Mouse (Mus musculus) myocyte (in vitro differentiated cells): ENCODE results near the gene Zcchc9. TPM values are rescaled to one million over a fixed set of nuclear protein-coding genes. Genes with fewer than 3 reads are reported as not detected.
"Not testable (repeated sequence)": the region's sequence is repeated elsewhere in the genome, so short reads cannot be mapped to it uniquely, and the experiment has no call there.

ENCODE experiments used
- H3K27me3 ChIP-seq: one replicate; pipeline ENCODE4 v1.6.1; 2011; ENCODE audit not compliant: control insufficient read depth, insufficient read depth, insufficient read length
- H3K36me3 ChIP-seq: one replicate; pipeline ENCODE4 v1.6.1; 2011; ENCODE audit not compliant: control insufficient read depth, insufficient read depth
- H3K4me2 ChIP-seq: one replicate; pipeline ENCODE4 v1.6.1; 2011; ENCODE audit warnings: low read depth, control low read depth
- H3K4me3 ChIP-seq: one replicate; pipeline ENCODE4 v1.5.1; 2011; ENCODE audit warnings: mild to moderate bottlenecking, control low read depth, moderate library complexity
- H3K79me2 ChIP-seq: one replicate; pipeline ENCODE4 v1.6.1; 2011; ENCODE audit not compliant: control insufficient read depth, insufficient read depth
- H3ac ChIP-seq: one replicate; pipeline ENCODE4 v1.6.1; 2011; ENCODE audit not compliant: control insufficient read depth, insufficient read length
- CEBPB ChIP-seq: IDR thresholded peaks from 2 replicates; pipeline ENCODE4 v1.6.1; 2011; ENCODE audit warnings: mild to moderate bottlenecking, moderate library complexity; ENCODE audit not compliant: poor library complexity, insufficient read depth, severe bottlenecking
- E2F4 ChIP-seq: IDR thresholded peaks from one replicate; pipeline ENCODE4 v1.6.1; 2011; ENCODE audit warnings: mild to moderate bottlenecking, control low read depth, moderate library complexity; ENCODE audit not compliant: insufficient read depth
- MAX ChIP-seq: IDR thresholded peaks from one replicate; pipeline ENCODE4 v1.6.1; 2011; ENCODE audit warnings: low read depth, mild to moderate bottlenecking, control low read depth
- MYOD1 ChIP-seq, 3 experiments: IDR thresholded peaks; one replicate each; pipeline ENCODE4 v1.6.1; 2011; ENCODE audit warnings: control low read depth in 2 of 3, low read depth in 2 of 3, mild to moderate bottlenecking in 2 of 3, moderate library complexity in 1 of 3; ENCODE audit not compliant: insufficient read length in 2 of 3, control insufficient read depth in 1 of 3
- MYOG ChIP-seq, 3 experiments: IDR thresholded peaks; one replicate each; pipeline ENCODE4 v1.6.1; 2011; ENCODE audit warnings: control low read depth in 2 of 3, low read depth in 2 of 3, mild to moderate bottlenecking in 2 of 3; ENCODE audit not compliant: insufficient read length in 2 of 3, control insufficient read depth in 1 of 3, insufficient read depth in 1 of 3
- POLR2A ChIP-seq: IDR thresholded peaks from one replicate; pipeline ENCODE4 v1.6.1; 2011; ENCODE audit warnings: low read depth, mild to moderate bottlenecking, control low read depth, moderate library complexity; ENCODE audit not compliant: insufficient read length
- POLR2AphosphoS2 ChIP-seq: IDR thresholded peaks from one replicate; pipeline ENCODE4 v1.6.1; 2011; ENCODE audit warnings: low read depth, control low read depth; ENCODE audit not compliant: insufficient read length
- REST ChIP-seq: IDR thresholded peaks from one replicate; pipeline ENCODE4 v1.6.1; 2011; ENCODE audit warnings: mild to moderate bottlenecking, control low read depth, moderate library complexity; ENCODE audit not compliant: insufficient read depth, insufficient read length
- SRF ChIP-seq: IDR thresholded peaks from one replicate; pipeline ENCODE4 v1.6.1; 2011; ENCODE audit warnings: low read depth; ENCODE audit not compliant: control insufficient read depth, insufficient read length
- TCF12 ChIP-seq: IDR thresholded peaks from one replicate; pipeline ENCODE4 v1.6.1; 2011; ENCODE audit warnings: mild to moderate bottlenecking, control low read depth; ENCODE audit not compliant: poor library complexity, insufficient read depth, severe bottlenecking
- TCF3 ChIP-seq: IDR thresholded peaks from one replicate; pipeline ENCODE4 v1.6.1; 2011; ENCODE audit warnings: low read depth, control low read depth; ENCODE audit not compliant: insufficient read length
- USF1 ChIP-seq: IDR thresholded peaks from one replicate; pipeline ENCODE4 v1.6.1; 2011; ENCODE audit warnings: low read depth, mild to moderate bottlenecking, control low read depth, moderate library complexity
- polyA plus RNA-seq: library from polyadenylated mRNA; unstranded; fragments of >200 nt; fragmentation: generic; extraction: Trizol; gene quantifications from one replicate; pipeline ENCODE4 v1.2.1, GENCODE M21; 2012; ENCODE audit warnings: missing spikeins

Zcchc9 gene
- polyA plus RNA-seq, 1 experiment, result 12.1 TPM

DNA sequence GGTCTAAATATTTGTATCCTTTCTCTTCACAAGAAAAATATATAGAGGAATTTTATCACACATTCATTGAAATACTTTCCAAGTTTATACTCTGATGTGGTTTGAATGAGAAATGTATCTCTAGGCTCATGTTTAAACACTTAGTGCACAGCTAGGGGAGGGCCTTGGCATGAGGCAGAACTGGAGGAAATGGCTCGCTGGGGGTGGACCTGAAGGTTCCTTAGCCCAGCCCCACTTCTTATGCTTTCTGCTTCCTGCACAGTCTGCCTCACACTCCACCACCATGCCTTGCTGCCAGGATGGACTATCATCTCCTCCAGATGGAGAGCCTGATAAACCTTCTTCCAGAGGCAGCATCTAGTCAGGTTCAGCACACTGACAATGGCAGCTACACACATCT, 15.5 kb downstream of the Zcchc9 start:
- Histone ChIP-seq H3K4me3 (no peak overlapping the region), H3K27me3 (no peaks in the 10 kb centered on the region)

GRCm38 (mm10) chr13:91779892-91780291, 27.6 kb downstream of the Zcchc9 start:
- Histone ChIP-seq H3ac (no peak overlapping the region), H3K79me2 (no peaks in the 10 kb centered on the region), H3K36me3 (no peaks in the 10 kb centered on the region), H3K4me2 (peak overlapping the region; percentile 61), H3K4me3 (no peak overlapping the region), H3K27me3 (no peaks in the 10 kb centered on the region)
- TF ChIP-seq POLR2AphosphoS2 (no peak), E2F4 (no peak), MAX (no peak), USF1 (no peak), MYOG (IDR thresholded peaks at IDR 0.05; ENCODE audit: control insufficient read depth in 1 of 3, insufficient read depth in 1 of 3, insufficient read length in 2 of 3, low read depth in 2 of 3) (no peak), TCF3 (no peak), SRF (no peak), CEBPB (no peak)

More for the DNA sequence above, 15.5 kb downstream of the Zcchc9 start:
- no peak for TF ChIP-seq POLR2AphosphoS2
- no peak for TF ChIP-seq MYOG (IDR thresholded peaks at IDR 0.05; ENCODE audit: control insufficient read depth in 1 of 3, insufficient read depth in 1 of 3, insufficient read length in 2 of 3, low read depth in 2 of 3)
- TF ChIP-seq USF1, result no peak
- no peak for TF ChIP-seq TCF12
- TF ChIP-seq MAX, result no peak
- TF ChIP-seq MYOD1 (IDR thresholded peaks at IDR 0.05; ENCODE audit: control insufficient read depth in 1 of 3, insufficient read length in 2 of 3, low read depth in 2 of 3), result no peak
- no peak for TF ChIP-seq POLR2A
- no peak for TF ChIP-seq CEBPB
- TF ChIP-seq SRF, result no peak
- TF ChIP-seq E2F4, result no peak
- no peak for TF ChIP-seq TCF3
- TF ChIP-seq REST, result no peak
- no peak overlapping the region for H3K4me2 ChIP-seq
- no peak overlapping the region for H3ac ChIP-seq
- no peaks in the 10 kb centered on the region for H3K79me2 ChIP-seq
- H3K36me3 ChIP-seq, result peaks cover 19% of the 10 kb centered on the region

DNA sequence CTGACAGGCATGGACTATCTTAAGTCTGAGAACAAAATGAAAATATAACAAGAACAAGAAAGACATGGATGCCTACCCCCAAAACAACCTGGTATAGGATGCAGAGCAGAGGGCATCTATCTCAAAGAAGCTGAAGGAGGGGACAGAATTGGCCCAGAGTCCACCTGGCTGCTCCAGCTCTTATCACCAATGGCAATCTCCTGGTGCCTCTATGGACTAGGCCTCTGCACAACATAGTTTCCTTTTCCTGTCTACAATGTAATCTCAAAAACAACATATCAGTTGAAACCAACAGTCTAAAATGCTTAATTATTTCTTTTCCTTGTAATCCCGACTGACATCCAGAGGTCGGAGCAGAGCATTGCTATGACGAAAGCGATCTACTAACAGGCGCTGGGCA, 29.4 kb downstream of the Zcchc9 start:
- TF ChIP-seq USF1, result no peak
- no peak for TF ChIP-seq MYOG (IDR thresholded peaks at IDR 0.05; ENCODE audit: control insufficient read depth in 1 of 3, insufficient read depth in 1 of 3, insufficient read length in 2 of 3, low read depth in 2 of 3)
- TF ChIP-seq POLR2A, result no peak
- TF ChIP-seq TCF12, result no peak
- TF ChIP-seq E2F4, result no peak
- no peak for TF ChIP-seq MAX
- TF ChIP-seq CEBPB, result no peak
- no peak for TF ChIP-seq REST
- TF ChIP-seq SRF, result no peak
- H3K36me3 ChIP-seq, result no peaks in the 10 kb centered on the region

GRCm38 (mm10) chr13:91768683-91769651, 38.5 kb downstream of the Zcchc9 start:
- Histone ChIP-seq H3ac (no peak overlapping the region), H3K36me3 (no peaks in the 10 kb centered on the region), H3K4me3 (no peak overlapping the region), H3K4me2 (no peak overlapping the region), H3K27me3 (no peaks in the 10 kb centered on the region), H3K79me2 (no peaks in the 10 kb centered on the region)
- TF ChIP-seq SRF, result no peak
- TF ChIP-seq MYOG (IDR thresholded peaks at IDR 0.05; ENCODE audit: control insufficient read depth in 1 of 3, insufficient read depth in 1 of 3, insufficient read length in 2 of 3, low read depth in 2 of 3), result no peak
- no peak for TF ChIP-seq CEBPB
- TF ChIP-seq TCF12, result no peak
- TF ChIP-seq REST, result no peak
- TF ChIP-seq POLR2A, result no peak
- no peak for TF ChIP-seq USF1
- no peak for TF ChIP-seq MYOD1 (IDR thresholded peaks at IDR 0.05; ENCODE audit: control insufficient read depth in 1 of 3, insufficient read length in 2 of 3, low read depth in 2 of 3)
- TF ChIP-seq MAX, result no peak
- no peak for TF ChIP-seq POLR2AphosphoS2
- no peak for TF ChIP-seq E2F4
- no peak for TF ChIP-seq TCF3

More for the DNA sequence above, 29.4 kb downstream of the Zcchc9 start:
- no peak overlapping the region for H3K4me3 ChIP-seq
- H3K4me2 ChIP-seq, result no peak overlapping the region
- H3ac ChIP-seq, result no peak overlapping the region
- H3K79me2 ChIP-seq, result no peaks in the 10 kb centered on the region
- H3K27me3 ChIP-seq, result no peaks in the 10 kb centered on the region

- H3K36me3 ChIP-seq, result no peaks in the 10 kb centered on the region
- no peak for TF ChIP-seq SRF
- TF ChIP-seq MAX, result no peak
- TF ChIP-seq USF1, result no peak
- no peak for TF ChIP-seq MYOG (IDR thresholded peaks at IDR 0.05; ENCODE audit: control insufficient read depth in 1 of 3, insufficient read depth in 1 of 3, insufficient read length in 2 of 3, low read depth in 2 of 3)
- no peak for TF ChIP-seq REST
- TF ChIP-seq E2F4, result no peak
- no peak for TF ChIP-seq POLR2A
- no peak overlapping the region for H3ac ChIP-seq
- H3K79me2 ChIP-seq, result no peaks in the 10 kb centered on the region
- no peaks in the 10 kb centered on the region for H3K27me3 ChIP-seq
- no peak overlapping the region for H3K4me2 ChIP-seq
- H3K4me3 ChIP-seq, result no peak overlapping the region
Measured at GRCm38 (mm10) chr13:91765627-91766026, 41.9 kb downstream of the Zcchc9 start.

DNA sequence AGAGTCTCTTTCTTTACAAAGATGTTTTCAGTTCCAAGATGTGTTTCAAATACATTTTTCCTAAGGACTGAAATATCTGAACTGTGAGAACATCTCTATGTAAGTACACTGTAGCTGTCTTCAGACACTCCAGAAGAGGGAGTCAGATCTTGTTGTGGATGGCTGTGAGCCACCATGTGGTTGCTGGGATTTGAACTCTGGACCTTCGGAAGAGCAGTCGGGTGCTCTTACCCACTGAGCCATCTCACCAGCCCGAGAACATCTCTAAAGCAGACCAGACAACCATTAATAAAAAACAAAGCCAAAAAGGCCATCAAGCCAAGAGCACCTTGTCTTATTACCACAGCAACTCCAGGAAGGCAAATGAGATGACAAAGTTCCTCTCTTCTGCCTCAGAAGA, 43.9 kb downstream of the Zcchc9 start:
- H3K4me2 ChIP-seq, H3K36me3 ChIP-seq, H3K4me3 ChIP-seq, H3K79me2 ChIP-seq, H3K27me3 ChIP-seq, H3ac ChIP-seq: not testable (repeated sequence)
